ENCODE assay signal across 7 mouse cellular contexts in the genomic region with DNA sequence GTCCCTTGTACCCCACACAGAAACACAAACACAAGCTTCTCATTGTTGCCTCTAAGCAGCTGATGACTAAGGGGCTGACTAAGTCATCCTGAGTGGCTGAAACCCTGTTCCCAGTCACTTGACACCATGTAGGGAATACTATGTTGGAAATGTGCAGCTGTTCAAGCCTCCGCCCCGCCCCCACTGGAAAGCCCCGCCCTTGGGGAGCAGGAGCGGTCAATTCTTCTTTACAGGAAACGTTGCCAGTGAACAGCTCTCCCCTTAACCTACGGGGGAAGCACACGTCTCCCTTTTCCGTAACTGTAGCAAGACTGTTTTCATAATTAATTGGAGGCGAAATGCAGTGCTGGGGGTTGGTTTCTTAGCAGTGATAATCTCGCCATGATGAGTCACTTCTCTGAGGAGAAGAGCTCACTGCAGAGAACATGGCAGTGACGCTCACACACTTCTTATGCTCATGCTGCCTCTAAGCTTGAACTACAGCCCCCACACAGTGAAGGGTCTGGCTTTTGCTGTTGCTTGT. TPM values are rescaled to one million over a fixed set of nuclear protein-coding genes. Genes with fewer than 3 reads are reported as not detected.
A peak's percentile ranks its signal among the peaks of the same experiment; 100 is the strongest.
DNase-seq lines count a peak whose midpoint lies in the region; ATAC-seq lines count a peak whose summit lies in the region.

No protein-coding gene starts in this region.

- H3K9ac ChIP-seq in intestine, embryonic 16.5 days (ENCODE audit: low read depth, low read length): peak overlapping the region; percentile 46

- intact Hi-C loops in left cerebral cortex, postnatal 14 days (cut with DNase I): no loop called here

- DNase-seq in adipocyte (ENCODE audit: low spot score): peak; percentile 73
- DNase-seq in embryo, embryonic 11.5 days (ENCODE audit: low read depth, low spot score): peak; percentile 69
- DNase-seq in left cerebral cortex, postnatal 14 days (ENCODE audit: low spot score in 2 of 2): peak; percentile 63 to 85
- peak; percentile 73 for DNase-seq in right cerebral cortex, postnatal 4 days

- no peaks in the 10 kb centered on the region for H3K9me3 ChIP-seq in intestine, embryonic 16.5 days (ENCODE audit: control insufficient read depth, low read length)

- peaks cover 10% of the 10 kb centered on the region for H3K4me1 ChIP-seq in intestine, embryonic 16.5 days (ENCODE audit: control insufficient read depth, insufficient read depth, low read length)

- H3K4me3 ChIP-seq in intestine, embryonic 16.5 days (ENCODE audit: low read length): peak overlapping the region; percentile 24

- H3K27me3 ChIP-seq in intestine, embryonic 16.5 days (replicated peaks; ENCODE audit: control insufficient read depth, insufficient read depth, low read length): no peaks in the 10 kb centered on the region

- H3K4me2 ChIP-seq in intestine, embryonic 16.5 days (ENCODE audit: low read depth, low read length): peak overlapping the region; percentile 39

- WGBS in intestine, embryonic 16.5 days: 9% methylated on average over 11 of the region's 11 CpGs

- peak overlapping the region; percentile 68 for H3K27ac ChIP-seq in intestine, embryonic 16.5 days (ENCODE audit: low read length)

- H3K36me3 ChIP-seq in intestine, embryonic 16.5 days (ENCODE audit: control insufficient read depth, insufficient read depth, low read length): no peaks in the 10 kb centered on the region

- ATAC-seq in granulocyte monocyte progenitor cell, adult 5-6 weeks (replicated peaks; ENCODE audit: poor library complexity, severe bottlenecking): peak; percentile 84
- ATAC-seq in intestine, embryonic 16.5 days: peak; percentile 88
- ATAC-seq in megakaryocyte progenitor cell, adult 5-6 weeks (replicated peaks; ENCODE audit: poor library complexity): peak; percentile 70

RNA-seq across cellular contexts. Expression of a gene that starts 27.7 kb away (rescaled TPM):
- total RNA-seq in granulocyte monocyte progenitor cell, adult 5-6 weeks (2014; fragmentation: Nextera tagmentation): 22.2 and 33.0 TPM in 2 replicates
- total RNA-seq in granulocyte monocyte progenitor cell, adult 5-6 weeks (2017): 23.1 and 27.1 TPM in 2 replicates
- polyA plus RNA-seq in intestine, embryonic 16.5 days (2015; fragmentation: Nextera tagmentation; extraction: Ambion mirVana): 157 and 161 TPM in 2 replicates
- total RNA-seq in left cerebral cortex, postnatal 14 days (2021): 100 to 1,000 TPM; 144 to 154 TPM
- total RNA-seq in megakaryocyte progenitor cell, adult 5-6 weeks (2015): 23.1 and 27.3 TPM in 2 replicates
- total RNA-seq in megakaryocyte progenitor cell, adult 5-6 weeks (2017): 20.0 and 20.4 TPM in 2 replicates

RNA-seq across cellular contexts. Expression of a gene that starts 39.5 kb away (rescaled TPM):
- 47.8 and 71.6 TPM in 2 replicates for total RNA-seq in granulocyte monocyte progenitor cell, adult 5-6 weeks (2014; fragmentation: Nextera tagmentation)
- total RNA-seq in granulocyte monocyte progenitor cell, adult 5-6 weeks (2017): 77.0 and 77.2 TPM in 2 replicates
- 147 and 155 TPM in 2 replicates for polyA plus RNA-seq in intestine, embryonic 16.5 days (2015; fragmentation: Nextera tagmentation; extraction: Ambion mirVana)
- total RNA-seq in left cerebral cortex, postnatal 14 days (2021): 10 to 100 TPM; 49.0 to 50.5 TPM
- 66.3 and 70.5 TPM in 2 replicates for total RNA-seq in megakaryocyte progenitor cell, adult 5-6 weeks (2015)
- total RNA-seq in megakaryocyte progenitor cell, adult 5-6 weeks (2017): 71.7 and 80.0 TPM in 2 replicates

Comparison
In these comparisons a context has a peak if more than half of its experiments do, and no peak if none do; other contexts are left out.
1. Peak in every context shown above with its lines: DNase-seq, ATAC-seq, H3K4me3 ChIP-seq and H3K27ac ChIP-seq.
2. RNA of a gene that starts 27.7 kb away (total RNA-seq): 144 to 154 TPM in left cerebral cortex, postnatal 14 days; 22.2 to 33.0 TPM in granulocyte monocyte progenitor cell, adult 5-6 weeks and 20.0 to 27.3 TPM in megakaryocyte progenitor cell, adult 5-6 weeks; every median in the first group is over 4 times any median in the second.